Mouse (Mus musculus) WW6 (cell line): ENCODE results near the gene Olfr324.

Experiments
- DNase-seq: peaks from one replicate; pipeline ENCODE4 v3.0.0-alpha.2; 2013; ENCODE audit warnings: low read depth, low spot score

Olfr324 gene

GRCm38 (mm10) chr11:58634878-58635277, 40.0 kb downstream of the Olfr324 start:
- DNase-seq, result no peak

DNA sequence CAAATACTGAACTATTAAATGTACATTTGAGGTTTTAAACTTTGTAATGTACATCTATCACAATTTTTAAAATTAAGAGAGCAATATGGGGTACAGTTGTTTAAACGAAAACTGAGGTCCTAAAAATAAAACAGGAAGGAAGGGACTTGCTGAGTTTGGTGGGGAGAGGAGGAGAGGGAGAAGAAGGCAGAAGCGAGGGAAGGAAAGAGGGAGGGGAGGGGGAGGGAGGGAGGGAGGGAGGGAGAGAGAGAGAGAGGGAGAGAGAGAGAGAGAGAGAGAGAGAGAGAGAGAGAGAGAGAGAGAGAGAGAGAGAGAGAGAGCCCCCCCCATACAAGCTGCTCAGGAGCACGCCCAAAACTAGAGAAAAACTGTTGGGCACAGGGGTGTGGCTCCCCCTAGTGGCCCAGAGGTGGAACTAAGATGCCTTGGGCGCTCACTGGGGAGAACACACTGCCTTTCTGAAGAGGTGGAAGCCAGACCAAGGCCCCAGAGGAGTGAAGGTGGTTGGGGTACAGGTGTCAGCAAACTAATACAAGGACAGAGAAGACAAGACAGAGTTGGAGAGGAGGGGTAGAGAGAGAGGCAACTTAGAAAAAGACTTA, 41.6 kb downstream of the Olfr324 start:
- no peak for DNase-seq

- no peak for DNase-seq
Measured at GRCm38 (mm10) chr11:58638176-58638701, 43.3 kb downstream of the Olfr324 start.

GRCm38 (mm10) chr11:58640272-58640867, 45.5 kb downstream of the Olfr324 start, which contains the start of gene Trim58:
Trim58 (plus strand) TSS chr11:58640465.
- DNase-seq, result no peak

GRCm38 (mm10) chr11:58641057-58641456, 46.1 kb downstream of the Olfr324 start:
- DNase-seq, result no peak

GRCm38 (mm10) chr11:58641638-58642358, 46.9 kb downstream of the Olfr324 start:
- no peak for DNase-seq

DNA sequence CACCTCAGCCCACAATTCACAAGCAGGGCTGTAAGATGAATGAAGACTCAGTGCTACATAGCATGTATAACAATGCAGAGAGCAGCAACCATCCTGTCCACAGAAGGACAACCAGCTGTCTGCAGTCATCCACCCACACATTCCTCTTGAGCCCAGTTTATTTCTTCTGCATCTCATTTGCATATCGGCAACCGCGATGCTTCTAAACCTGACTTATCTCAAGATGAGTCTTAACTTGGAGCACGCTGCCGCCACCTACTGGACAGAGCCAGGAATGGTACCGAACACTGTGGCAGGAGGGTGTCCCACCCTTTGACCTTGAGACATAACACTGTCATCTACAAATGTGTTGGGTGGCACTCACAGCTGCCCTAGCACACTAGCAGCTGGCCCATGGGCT, 48.4 kb downstream of the Olfr324 start:
- peak; percentile 49 for DNase-seq
